Mouse (Mus musculus) C2C12 (cell line): ENCODE results near the gene Gm10959.

Source experiments
- CEBPB ChIP-seq: IDR thresholded peaks from one replicate; pipeline ENCODE4 v1.6.1; 2011; ENCODE audit warnings: low read depth, mild to moderate bottlenecking, control low read depth, moderate library complexity
- CTCF ChIP-seq: IDR thresholded peaks from one replicate; pipeline ENCODE4 v1.5.1; 2011; ENCODE audit not compliant: control insufficient read depth, insufficient read depth, insufficient read length
- MYOD1 ChIP-seq: IDR thresholded peaks from one replicate; pipeline ENCODE4 v1.6.1; 2011; ENCODE audit warnings: low read depth; ENCODE audit not compliant: control insufficient read depth, insufficient read length

- TF ChIP-seq CTCF (no peak), MYOD1 (no peak), CEBPB (no peak)
Observed at GRCm38 (mm10) chr3:122865092-122865491, 54.1 kb downstream of the Gm10959 start.
